Mouse (Mus musculus) neural tube, embryonic 14.5 days (tissue): Measurements from ENCODE around the gene Ftl1-ps1. TPM values are rescaled to one million over a fixed set of nuclear protein-coding genes. Genes with fewer than 3 reads are reported as not detected.

ENCODE experiments used
- ATAC-seq: fragments of 200-750 bp; cut with Nextera tagmentation; 2 replicates; pipeline ENCODE4 v1.8.0; 2017; ENCODE audit warnings: low read depth, mild to moderate bottlenecking, moderate TSS enrichment, moderate library complexity
- H3K27ac ChIP-seq: fragments of 300-500 bp; sonication (generic); 2 replicates; pipeline ENCODE4 v1.5.1; 2014; ENCODE audit warnings: low read depth, mild to moderate bottlenecking, control low read depth, low read length, moderate library complexity, mixed read lengths
- H3K27me3 ChIP-seq: fragments of 300-500 bp; sonication (generic); 2 replicates; pipeline ENCODE4 v1.6.1; 2014; ENCODE audit warnings: low read length; ENCODE audit not compliant: control insufficient read depth, insufficient read depth
- H3K36me3 ChIP-seq: fragments of 300-500 bp; sonication (generic); 2 replicates; pipeline ENCODE4 v1.6.1; 2014; ENCODE audit warnings: low read length, mixed read lengths; ENCODE audit not compliant: control insufficient read depth, insufficient read depth
- H3K4me1 ChIP-seq: fragments of 300-500 bp; sonication (generic); 2 replicates; pipeline ENCODE4 v1.6.1; 2014; ENCODE audit warnings: low read length; ENCODE audit not compliant: control insufficient read depth, insufficient read depth
- H3K4me2 ChIP-seq: fragments of 300-500 bp; sonication (generic); 2 replicates; pipeline ENCODE4 v1.6.1; 2014; ENCODE audit warnings: mild to moderate bottlenecking, low read depth, low read length, control low read depth
- H3K4me3 ChIP-seq: fragments of 300-500 bp; sonication (generic); 2 replicates; pipeline ENCODE4 v1.5.1; 2014; ENCODE audit warnings: low read depth, low read length, control low read depth, mixed read lengths
- H3K9ac ChIP-seq: fragments of 300-500 bp; sonication (generic); replicated peaks from 2 replicates; pipeline ENCODE4 v1.6.1; 2014; ENCODE audit warnings: low read depth, mild to moderate bottlenecking, control low read depth, low read length, mixed read lengths
- H3K9me3 ChIP-seq: fragments of 300-500 bp; sonication (generic); 2 replicates; pipeline ENCODE4 v1.6.1; 2016; ENCODE audit warnings: low read length; ENCODE audit not compliant: control insufficient read depth
- WGBS: fragments of 180-500 bp; shearing (Covaris S2); extraction: QIAGEN DNeasy Blood & Tissue Kit; methylation state at CpG from one replicate; pipeline ENCODE4 v1.1.7; 2014; 5-methylcytosine and 5-hydroxymethylcytosine counted together
- polyA plus RNA-seq: library from polyadenylated mRNA; unstranded; fragments of >200 nt; fragmentation: Nextera tagmentation; extraction: Ambion mirVana; gene quantifications from 2 replicates; pipeline ENCODE4 v1.2.1, GENCODE M21; 2014

The Ftl1-ps1 gene
- 72.0 and 81.0 TPM in 2 replicates for polyA plus RNA-seq

- Histone ChIP-seq H3K27ac (no peak within 1 kb of the TSS), H3K27me3 (no peaks in the 10 kb centered on the region), H3K9me3 (no peaks in the 10 kb centered on the region), H3K9ac (no peak within 1 kb of the TSS), H3K4me3 (no peak within 1 kb of the TSS), H3K4me1 (no peaks in the 10 kb centered on the region), H3K4me2 (no peak within 1 kb of the TSS; the same call in 1 of the 2 replicates), H3K36me3 (no peaks in the 10 kb centered on the region)
- 9% methylated on average over 11 of the region's 11 CpGs for WGBS
- no peak for ATAC-seq
Observed at GRCm38 (mm10) chr13:74399298-74399839, at the start of gene Ftl1-ps1. TSS of gene Ftl1-ps1 (plus strand) at chr13:74399694.

- H3K9me3 ChIP-seq = no peaks in the 10 kb centered on the region
- peak overlapping the region; percentile 72 for H3K9ac ChIP-seq
- H3K27ac ChIP-seq = peak overlapping the region; percentile 48
- 2% methylated on average over 15 of the region's 15 CpGs for WGBS
- H3K4me2 ChIP-seq = peak overlapping the region; percentile 55
- H3K36me3 ChIP-seq = no peaks in the 10 kb centered on the region
- peaks cover 17% of the 10 kb centered on the region for H3K4me1 ChIP-seq
- no peaks in the 10 kb centered on the region for H3K27me3 ChIP-seq
- H3K4me3 ChIP-seq = peak overlapping the region; percentile 63
- ATAC-seq = peak; percentile 47; the same call in 1 of the 2 replicates
Observed at GRCm38 (mm10) chr13:74350435-74350906, 49.0 kb upstream of the Ftl1-ps1 start.

GRCm38 (mm10) chr13:74356491-74356890 lies 43.0 kb upstream of the Ftl1-ps1 start:
- H3K27me3 ChIP-seq = no peaks in the 10 kb centered on the region
- WGBS = 96% methylated on average over 13 of the region's 13 CpGs
- H3K9me3 ChIP-seq = no peaks in the 10 kb centered on the region
- no peak overlapping the region for H3K4me3 ChIP-seq
- peaks cover 20% of the 10 kb centered on the region for H3K36me3 ChIP-seq
- no peak overlapping the region for H3K27ac ChIP-seq
- no peak for ATAC-seq
- no peak overlapping the region for H3K4me2 ChIP-seq
- no peak overlapping the region for H3K9ac ChIP-seq
- H3K4me1 ChIP-seq = no peaks in the 10 kb centered on the region

GRCm38 (mm10) chr13:74362218-74362617 lies 37.3 kb upstream of the Ftl1-ps1 start:
- no peak for ATAC-seq
- Histone ChIP-seq H3K9me3 (no peaks in the 10 kb centered on the region), H3K27ac (no peak overlapping the region), H3K4me1 (no peaks in the 10 kb centered on the region), H3K4me3 (no peak overlapping the region), H3K36me3 (peaks cover 16% of the 10 kb centered on the region), H3K4me2 (no peak overlapping the region), H3K27me3 (no peaks in the 10 kb centered on the region), H3K9ac (no peak overlapping the region)
- WGBS = 77% methylated on average over 2 of the region's 2 CpGs

GRCm38 (mm10) chr13:74363176-74363858 lies 36.2 kb upstream of the Ftl1-ps1 start:
- Histone ChIP-seq H3K36me3 (peaks cover 16% of the 10 kb centered on the region), H3K9ac (no peak overlapping the region), H3K4me3 (no peak overlapping the region), H3K27me3 (no peaks in the 10 kb centered on the region), H3K4me1 (no peaks in the 10 kb centered on the region), H3K27ac (no peak overlapping the region), H3K9me3 (no peaks in the 10 kb centered on the region), H3K4me2 (no peak overlapping the region)
- WGBS = 92% methylated on average over 13 of the region's 13 CpGs
- peak; percentile 25; the same call in 1 of the 2 replicates for ATAC-seq

GRCm38 (mm10) chr13:74363859-74364235 lies 35.6 kb upstream of the Ftl1-ps1 start, which contains the start of gene Lrrc14b:
TSS of gene Lrrc14b (minus strand) at chr13:74364005.
- Histone ChIP-seq H3K36me3 (peaks cover 13% of the 10 kb centered on the region), H3K27me3 (no peaks in the 10 kb centered on the region), H3K4me1 (no peaks in the 10 kb centered on the region), H3K27ac (no peak within 1 kb of the TSS), H3K4me2 (no peak within 1 kb of the TSS), H3K9me3 (no peaks in the 10 kb centered on the region), H3K4me3 (no peak within 1 kb of the TSS), H3K9ac (no peak within 1 kb of the TSS)
- 87% methylated on average over 8 of the region's 8 CpGs for WGBS
- 0 out of 2 replicates have a peak, but pooled peaks have one; percentile 2 for ATAC-seq

GRCm38 (mm10) chr13:74381533-74382276 lies 17.8 kb upstream of the Ftl1-ps1 start:
- no peaks in the 10 kb centered on the region for H3K27me3 ChIP-seq
- WGBS = 44% methylated on average over 10 of the region's 10 CpGs
- H3K36me3 ChIP-seq = no peaks in the 10 kb centered on the region
- no peaks in the 10 kb centered on the region for H3K9me3 ChIP-seq
- peak; percentile 64 for ATAC-seq
- peak overlapping the region; percentile 12; the same call in 1 of the 2 replicates for H3K27ac ChIP-seq
- H3K4me2 ChIP-seq = 0 out of 2 replicates have a peak overlapping the region, but pooled peaks have one; percentile 14
- H3K4me3 ChIP-seq = no peak overlapping the region
- peaks cover 13% of the 10 kb centered on the region for H3K4me1 ChIP-seq
- H3K9ac ChIP-seq = no peak overlapping the region

- peak; percentile 69 for ATAC-seq
- 5% methylated on average over 3 of the region's 3 CpGs for WGBS
Observed at GRCm38 (mm10) chr13:74382289-74382688, 17.2 kb upstream of the Ftl1-ps1 start.

More at GRCm38 (mm10) chr13:74382289-74382688, 17.2 kb upstream of the Ftl1-ps1 start:
- H3K4me3 ChIP-seq = no peak overlapping the region
- no peaks in the 10 kb centered on the region for H3K27me3 ChIP-seq
- peaks cover 13% of the 10 kb centered on the region for H3K4me1 ChIP-seq
- H3K36me3 ChIP-seq = no peaks in the 10 kb centered on the region
- H3K27ac ChIP-seq = no peak overlapping the region
- no peak overlapping the region for H3K4me2 ChIP-seq
- no peaks in the 10 kb centered on the region for H3K9me3 ChIP-seq
- H3K9ac ChIP-seq = no peak overlapping the region
